Mouse (Mus musculus): ENCODE measurements around the gene Dzip1. TPM values are rescaled to one million over a fixed set of nuclear protein-coding genes. Genes with fewer than 3 reads are reported as not detected.

The Dzip1 gene
- polyA plus RNA-seq, 1 experiment from 2014 or later, result 100 TPM

GRCm38 (mm10) chr14:118937533-118938492, 12.6 kb upstream of the Dzip1 start, which contains the start of gene Dnajc3:
Dnajc3 (plus strand) TSS chr14:118937976.
- Histone ChIP-seq H3K27ac (replicated peaks) (peak within 1 kb of the TSS; percentile 89), H3K9ac (replicated peaks) (peak within 1 kb of the TSS; percentile 91), H3K4me2 (peak within 1 kb of the TSS; percentile 76), H3K36me3 (no peaks in the 10 kb centered on the region), H3K9me3 (replicated peaks) (no peaks in the 10 kb centered on the region), H3K4me3 (replicated peaks) (peak within 1 kb of the TSS; percentile 93), H3K27me3 (replicated peaks) (no peaks in the 10 kb centered on the region), H3K4me1 (peaks cover 34% of the 10 kb centered on the region)
- under 1% methylated on average over 115 of the region's 124 CpGs for WGBS
- ATAC-seq (ENCODE audit: low FRiP score), result peak; percentile 100

DNA sequence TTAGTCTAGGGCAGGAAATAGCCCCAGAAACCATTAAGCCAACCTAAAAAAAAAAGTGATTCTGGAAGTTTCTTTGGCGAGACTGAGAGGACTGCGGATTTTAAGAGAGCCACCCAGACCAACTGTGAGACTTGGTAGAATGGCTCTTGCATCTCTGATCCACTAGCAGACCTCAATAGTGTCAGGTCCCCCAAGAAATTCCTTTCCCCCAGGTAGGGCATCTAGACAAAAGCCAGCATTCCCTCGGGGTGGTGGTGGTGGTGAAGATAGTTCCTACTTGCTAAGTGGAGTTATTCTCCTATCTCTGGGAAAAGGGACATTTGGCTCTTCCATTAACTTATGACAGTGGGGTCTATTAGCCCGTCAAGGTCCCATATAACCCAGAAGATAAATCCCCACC, 11.7 kb upstream of the Dzip1 start:
- Histone ChIP-seq H3K4me3 (replicated peaks) (peak overlapping the region; percentile 93), H3K4me1 (peaks cover 31% of the 10 kb centered on the region), H3K36me3 (no peaks in the 10 kb centered on the region), H3K4me2 (peak overlapping the region; percentile 76), H3K9me3 (replicated peaks) (no peaks in the 10 kb centered on the region), H3K27ac (replicated peaks) (peak overlapping the region; percentile 89), H3K9ac (replicated peaks) (peak overlapping the region; percentile 67), H3K27me3 (replicated peaks) (no peaks in the 10 kb centered on the region)
- 30% methylated on average over 4 of the region's 4 CpGs for WGBS
- peak; percentile 10; the same call in 1 of the 2 replicates for ATAC-seq (ENCODE audit: low FRiP score)

DNA sequence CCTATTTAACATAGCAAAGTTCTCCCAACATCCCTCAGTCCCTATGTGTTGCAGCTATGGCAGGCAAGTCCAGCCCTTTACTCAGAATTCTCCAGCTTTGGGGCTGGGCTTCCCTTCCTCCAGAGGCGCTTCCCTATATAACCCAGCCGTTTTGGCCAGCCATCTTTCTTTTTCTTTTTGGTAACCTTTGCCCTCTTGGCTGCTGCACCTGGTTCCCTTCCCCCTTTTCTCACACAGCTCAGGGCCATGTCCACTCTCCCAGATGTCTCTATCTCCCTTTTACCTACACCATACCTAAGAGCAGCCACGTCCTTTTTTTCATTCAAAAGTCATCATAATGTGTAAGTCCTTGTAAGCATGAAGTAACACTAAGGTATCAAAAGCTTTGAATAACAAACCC, 11.0 kb upstream of the Dzip1 start:
- H3K27me3 ChIP-seq (replicated peaks), result no peaks in the 10 kb centered on the region
- H3K4me3 ChIP-seq (replicated peaks), result no peak overlapping the region
- H3K36me3 ChIP-seq, result no peaks in the 10 kb centered on the region
- no peak for ATAC-seq (ENCODE audit: low FRiP score)
- H3K9me3 ChIP-seq (replicated peaks), result no peaks in the 10 kb centered on the region
- H3K9ac ChIP-seq (replicated peaks), result no peak overlapping the region
- no peak overlapping the region for H3K4me2 ChIP-seq
- H3K4me1 ChIP-seq, result peaks cover 28% of the 10 kb centered on the region
- 63% methylated on average over 3 of the region's 3 CpGs for WGBS
- no peak overlapping the region for H3K27ac ChIP-seq (replicated peaks)

DNA sequence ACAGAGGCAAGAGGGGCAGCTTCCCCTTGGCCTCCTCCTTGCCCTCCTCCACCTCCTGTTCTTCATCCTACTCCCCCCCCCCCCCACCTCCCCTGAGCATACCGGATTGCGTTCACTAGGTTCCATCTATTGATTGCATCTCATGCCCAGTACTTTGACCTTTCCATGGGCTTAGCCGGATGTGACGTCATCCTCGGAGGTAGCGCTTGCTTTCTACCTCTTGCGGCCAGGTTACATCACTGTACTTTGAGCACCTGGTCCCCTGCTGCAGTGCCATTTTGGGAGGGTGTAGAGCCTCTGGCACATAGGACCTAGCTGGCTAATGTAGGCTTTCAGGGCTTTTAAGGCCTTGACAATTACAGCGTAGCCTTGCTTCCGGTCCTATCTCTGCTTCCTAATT, 9.4 kb upstream of the Dzip1 start:
- H3K27me3 ChIP-seq (replicated peaks), result no peaks in the 10 kb centered on the region
- no peak overlapping the region for H3K4me3 ChIP-seq (replicated peaks)
- H3K9me3 ChIP-seq (replicated peaks), result no peaks in the 10 kb centered on the region
- no peak overlapping the region for H3K4me2 ChIP-seq
- no peaks in the 10 kb centered on the region for H3K36me3 ChIP-seq
- peaks cover 20% of the 10 kb centered on the region for H3K4me1 ChIP-seq
- WGBS, result 94% methylated on average over 9 of the region's 9 CpGs
- H3K27ac ChIP-seq (replicated peaks), result no peak overlapping the region
- ATAC-seq (ENCODE audit: low FRiP score), result no peak
- H3K9ac ChIP-seq (replicated peaks), result no peak overlapping the region

DNA sequence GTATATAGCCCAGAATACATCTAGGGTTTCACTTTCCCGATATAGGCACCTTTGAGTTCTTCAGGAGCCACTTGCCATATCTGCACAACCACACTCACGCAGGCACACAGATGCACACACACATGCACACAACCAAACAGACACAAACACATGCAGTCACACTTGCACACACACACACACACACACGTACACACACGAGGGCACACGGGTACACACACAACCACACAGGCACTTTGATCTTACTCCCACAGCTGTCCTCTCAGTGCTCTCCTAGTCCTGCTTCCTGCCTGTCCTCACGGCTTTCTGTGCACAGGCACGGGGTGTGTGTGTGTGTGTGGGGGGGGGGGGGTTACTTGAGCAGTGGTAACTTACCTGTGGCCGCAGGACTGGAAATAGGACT, 7.7 kb upstream of the Dzip1 start:
- ATAC-seq (ENCODE audit: low FRiP score), result no peak
- Histone ChIP-seq H3K4me3 (replicated peaks) (no peak overlapping the region), H3K27ac (replicated peaks) (no peak overlapping the region), H3K27me3 (replicated peaks) (no peaks in the 10 kb centered on the region), H3K4me1 (peaks cover 7% of the 10 kb centered on the region), H3K9ac (replicated peaks) (no peak overlapping the region), H3K9me3 (replicated peaks) (no peaks in the 10 kb centered on the region), H3K36me3 (no peaks in the 10 kb centered on the region), H3K4me2 (no peak overlapping the region)
- WGBS, result 75% methylated on average over 8 of the region's 8 CpGs

DNA sequence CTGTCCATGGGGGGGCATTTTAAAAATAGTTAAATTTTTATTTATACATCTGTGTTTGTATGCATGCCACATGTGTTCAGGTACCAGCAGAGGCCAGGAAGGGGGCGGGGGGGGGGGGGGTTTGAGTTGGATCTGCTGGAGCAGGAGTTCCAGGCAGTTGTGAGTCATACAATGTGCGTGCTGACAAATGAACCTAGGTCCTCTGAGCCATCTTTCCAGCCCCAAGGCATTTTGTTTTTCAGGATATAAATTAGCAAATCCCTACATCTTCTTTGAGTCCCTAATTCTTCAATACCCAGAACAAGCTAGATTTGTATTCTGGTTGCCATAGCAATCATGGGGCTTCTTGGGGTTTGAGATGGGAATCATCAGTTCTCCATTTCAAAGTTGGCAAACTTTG, 5.9 kb upstream of the Dzip1 start:
- Histone ChIP-seq H3K4me3 (replicated peaks) (no peak overlapping the region), H3K27me3 (replicated peaks) (no peaks in the 10 kb centered on the region), H3K4me1 (no peaks in the 10 kb centered on the region), H3K9ac (replicated peaks) (no peak overlapping the region), H3K9me3 (replicated peaks) (no peaks in the 10 kb centered on the region), H3K4me2 (no peak overlapping the region), H3K36me3 (no peaks in the 10 kb centered on the region), H3K27ac (replicated peaks) (no peak overlapping the region)
- WGBS, result 75% methylated on average over 2 of the region's 2 CpGs
- ATAC-seq (ENCODE audit: low FRiP score), result no peak

- no peak for ATAC-seq (ENCODE audit: low FRiP score)
- no peak overlapping the region for H3K4me3 ChIP-seq (replicated peaks)
- 80% methylated on average over 2 of the region's 2 CpGs for WGBS
- H3K36me3 ChIP-seq, result no peaks in the 10 kb centered on the region
- no peaks in the 10 kb centered on the region for H3K27me3 ChIP-seq (replicated peaks)
- H3K4me2 ChIP-seq, result no peak overlapping the region
- H3K9me3 ChIP-seq (replicated peaks), result no peaks in the 10 kb centered on the region
- peaks cover 3% of the 10 kb centered on the region for H3K4me1 ChIP-seq
- no peak overlapping the region for H3K27ac ChIP-seq (replicated peaks)
- no peak overlapping the region for H3K9ac ChIP-seq (replicated peaks)
Measured at GRCm38 (mm10) chr14:118930777-118931176, 5.5 kb upstream of the Dzip1 start.

DNA sequence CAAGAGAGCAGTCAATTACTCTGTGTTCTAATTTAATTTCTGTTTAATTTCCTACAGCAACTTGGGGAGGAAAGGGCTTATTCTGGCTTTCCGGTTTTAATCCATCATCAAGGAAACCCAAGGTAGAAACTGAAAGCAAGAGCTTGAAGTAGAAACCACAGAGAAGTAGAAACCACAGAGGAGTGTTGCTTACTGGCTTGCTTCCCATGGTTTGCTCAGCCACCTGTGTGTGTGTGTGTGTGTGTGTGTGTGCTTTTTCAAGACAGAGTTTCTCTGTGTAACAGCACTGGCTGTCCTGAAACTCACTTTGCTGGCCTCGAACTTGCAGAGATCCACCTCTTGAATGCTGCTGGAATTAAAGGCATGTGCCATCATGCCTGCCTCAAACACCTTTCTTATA, 4.5 kb upstream of the Dzip1 start:
- ATAC-seq (ENCODE audit: low FRiP score), result no peak
- Histone ChIP-seq H3K27me3 (replicated peaks) (no peaks in the 10 kb centered on the region), H3K9ac (replicated peaks) (no peak overlapping the region), H3K36me3 (no peaks in the 10 kb centered on the region), H3K4me2 (no peak overlapping the region), H3K27ac (replicated peaks) (no peak overlapping the region), H3K4me3 (replicated peaks) (no peak overlapping the region), H3K4me1 (peaks cover 8% of the 10 kb centered on the region), H3K9me3 (replicated peaks) (no peaks in the 10 kb centered on the region)
- 85% methylated on average over 2 of the region's 2 CpGs for WGBS

- Histone ChIP-seq H3K9ac (replicated peaks) (no peak overlapping the region), H3K36me3 (no peaks in the 10 kb centered on the region), H3K9me3 (replicated peaks) (no peaks in the 10 kb centered on the region), H3K27me3 (replicated peaks) (no peaks in the 10 kb centered on the region), H3K4me3 (replicated peaks) (no peak overlapping the region), H3K4me2 (no peak overlapping the region), H3K27ac (replicated peaks) (no peak overlapping the region), H3K4me1 (peaks cover 15% of the 10 kb centered on the region)
- 92% methylated on average over 3 of the region's 3 CpGs for WGBS
- no peak for ATAC-seq (ENCODE audit: low FRiP score)
Measured at GRCm38 (mm10) chr14:118928565-118928964, 3.3 kb upstream of the Dzip1 start.

- H3K27me3 ChIP-seq (replicated peaks), result no peaks in the 10 kb centered on the region
- ATAC-seq (ENCODE audit: low FRiP score), result no peak
- peaks cover 10% of the 10 kb centered on the region for H3K36me3 ChIP-seq
- WGBS, result 2% methylated on average over 46 of the region's 47 CpGs
- peak overlapping the region; percentile 81 for H3K4me3 ChIP-seq (replicated peaks)
- peak overlapping the region; percentile 88 for H3K4me2 ChIP-seq
- H3K4me1 ChIP-seq, result peaks cover 48% of the 10 kb centered on the region
- H3K9ac ChIP-seq (replicated peaks), result peak overlapping the region; percentile 54
- H3K27ac ChIP-seq (replicated peaks), result no peak overlapping the region
- H3K9me3 ChIP-seq (replicated peaks), result no peaks in the 10 kb centered on the region
Measured at GRCm38 (mm10) chr14:118922667-118923184, 2.5 kb downstream of the Dzip1 start.

- peaks cover 48% of the 10 kb centered on the region for H3K4me1 ChIP-seq
- H3K4me3 ChIP-seq (replicated peaks), result peak overlapping the region; percentile 81
- H3K36me3 ChIP-seq, result peaks cover 13% of the 10 kb centered on the region
- no peak overlapping the region for H3K27ac ChIP-seq (replicated peaks)
- 24% methylated on average over 22 of the region's 22 CpGs for WGBS
- H3K27me3 ChIP-seq (replicated peaks), result no peaks in the 10 kb centered on the region
- peak overlapping the region; percentile 54 for H3K9ac ChIP-seq (replicated peaks)
- peak overlapping the region; percentile 88 for H3K4me2 ChIP-seq
- 0 out of 2 replicates have a peak, but pooled peaks have one; percentile 3 for ATAC-seq (ENCODE audit: low FRiP score)
- no peaks in the 10 kb centered on the region for H3K9me3 ChIP-seq (replicated peaks)
Measured at GRCm38 (mm10) chr14:118922251-118922650, 3.0 kb downstream of the Dzip1 start.

DNA sequence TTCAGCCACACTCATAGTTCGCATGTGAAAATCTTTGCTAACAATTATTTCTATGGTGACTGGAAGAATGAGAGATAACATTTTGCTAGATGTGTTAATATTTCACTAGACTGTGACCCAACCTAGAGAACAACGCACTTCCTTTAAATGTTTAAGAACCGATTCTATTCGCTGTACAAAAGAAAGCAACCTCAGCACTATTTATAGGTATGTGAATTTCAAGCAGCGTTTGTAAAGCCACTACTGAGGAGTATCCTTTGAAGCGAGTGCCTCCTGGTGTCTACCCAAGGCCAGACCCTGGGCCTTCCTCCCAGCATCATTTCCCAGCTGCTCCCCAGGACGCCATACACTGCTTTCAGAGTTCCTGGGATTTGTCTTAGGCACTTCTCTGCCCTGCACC, 4.6 kb downstream of the Dzip1 start:
- ATAC-seq (ENCODE audit: low FRiP score), result no peak
- H3K27me3 ChIP-seq (replicated peaks), result no peaks in the 10 kb centered on the region
- peaks cover 25% of the 10 kb centered on the region for H3K36me3 ChIP-seq
- H3K4me3 ChIP-seq (replicated peaks), result no peak overlapping the region
- peaks cover 44% of the 10 kb centered on the region for H3K4me1 ChIP-seq
- no peak overlapping the region for H3K9ac ChIP-seq (replicated peaks)
- peak overlapping the region; percentile 88 for H3K4me2 ChIP-seq
- H3K27ac ChIP-seq (replicated peaks), result no peak overlapping the region
- no peaks in the 10 kb centered on the region for H3K9me3 ChIP-seq (replicated peaks)
- 51% methylated on average over 7 of the region's 7 CpGs for WGBS
